Mouse (Mus musculus): ENCODE measurements around the gene Trim75.
"Not testable (repeated sequence)": the region's sequence is repeated elsewhere in the genome, so short reads cannot be mapped to it uniquely, and the experiment has no call there.

Trim75 gene

DNA sequence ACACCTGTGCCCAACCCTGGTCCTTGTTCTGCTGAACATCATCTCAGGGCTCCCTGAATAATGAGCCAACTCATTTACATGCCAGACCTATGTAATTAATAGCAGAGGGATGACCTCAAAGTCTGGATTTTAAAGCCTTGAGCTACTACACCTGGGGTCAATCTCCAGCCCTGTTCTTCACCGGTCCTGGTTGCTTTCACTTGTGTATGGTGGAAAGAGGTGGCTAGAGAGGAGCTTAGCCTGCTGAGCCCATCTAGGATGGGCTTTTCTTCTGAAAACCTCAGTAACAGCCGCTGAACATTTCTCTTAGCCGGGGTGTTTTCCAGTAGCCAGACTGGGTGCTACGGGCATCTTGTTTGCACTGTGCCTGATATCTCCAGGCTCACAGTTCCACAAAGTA is at the start of gene Trim75:
Trim75 (minus strand) TSS at position 101 of the 400 bp plus-strand sequence.
- DNase-seq (ENCODE audit: low read depth in 2 of 2, low spot score in 2 of 2): no peak

DNA sequence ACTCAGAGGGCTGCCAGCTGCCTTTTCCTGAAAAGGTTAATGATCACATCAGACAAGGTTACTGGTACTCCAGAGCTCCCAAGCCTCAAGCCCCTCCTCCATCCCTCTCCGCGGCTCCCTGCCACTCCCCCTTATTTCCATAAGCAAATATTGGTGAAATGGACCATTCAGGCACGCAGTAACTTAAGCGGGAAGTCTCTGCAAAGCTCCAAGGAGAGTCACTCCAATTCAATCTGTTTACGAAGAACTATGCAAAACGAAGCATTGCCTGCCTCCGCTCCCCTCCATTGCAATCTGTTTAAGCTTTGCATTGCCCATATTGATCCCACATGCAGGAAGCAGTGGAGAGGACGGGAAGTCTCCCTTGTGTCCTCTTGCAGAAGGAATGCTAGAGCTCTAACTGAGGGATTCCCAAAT is 49.5 kb upstream of the Trim75 start, which contains the start of gene Apela:
Apela (minus strand) TSS at position 220 of the 417 bp plus-strand sequence.
- DNase-seq (ENCODE audit: low read depth in 2 of 2, low spot score in 2 of 2): no peak

DNA sequence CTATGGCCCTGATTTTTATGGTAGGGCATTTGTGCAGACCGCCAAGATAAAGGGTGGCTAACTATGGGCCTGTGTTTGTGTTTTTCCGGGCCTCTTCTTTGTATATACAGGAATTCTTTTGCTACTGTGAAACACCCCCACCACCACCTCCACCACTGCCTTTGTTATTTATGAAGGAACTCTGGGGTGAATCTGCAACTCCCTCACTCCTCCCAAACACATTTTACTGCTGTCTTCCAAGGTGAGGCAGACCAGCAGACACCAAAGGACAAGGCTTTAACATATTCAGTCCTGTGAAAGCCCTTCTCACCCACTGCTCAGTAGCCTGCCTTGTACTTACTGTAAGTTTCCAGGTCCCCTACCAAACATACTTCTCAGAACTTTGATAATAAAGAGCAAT is 46.5 kb upstream of the Trim75 start:
- DNase-seq (ENCODE audit: low read depth in 2 of 2, low spot score in 2 of 2): no peak

DNA sequence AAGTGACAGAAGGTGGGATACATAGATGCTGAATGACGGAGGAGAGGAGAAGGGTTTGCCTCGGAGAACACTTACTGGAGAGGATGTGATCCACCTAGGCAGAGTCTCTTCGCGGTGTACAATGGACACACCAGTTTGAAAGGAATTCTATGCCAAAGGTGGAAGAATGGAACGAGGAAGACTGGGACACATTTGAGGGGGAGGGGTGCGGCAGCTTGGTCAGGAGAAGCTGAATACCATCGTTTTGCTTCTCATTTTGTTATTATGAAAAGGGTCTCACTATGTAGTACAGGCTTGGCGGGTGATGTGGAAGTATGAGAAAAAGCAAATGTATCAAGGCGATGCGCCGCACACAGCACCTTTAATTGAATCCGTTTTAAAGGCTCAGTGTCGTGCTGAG is 45.4 kb upstream of the Trim75 start:
- DNase-seq (ENCODE audit: low read depth in 2 of 2, low spot score in 2 of 2): no peak

DNA sequence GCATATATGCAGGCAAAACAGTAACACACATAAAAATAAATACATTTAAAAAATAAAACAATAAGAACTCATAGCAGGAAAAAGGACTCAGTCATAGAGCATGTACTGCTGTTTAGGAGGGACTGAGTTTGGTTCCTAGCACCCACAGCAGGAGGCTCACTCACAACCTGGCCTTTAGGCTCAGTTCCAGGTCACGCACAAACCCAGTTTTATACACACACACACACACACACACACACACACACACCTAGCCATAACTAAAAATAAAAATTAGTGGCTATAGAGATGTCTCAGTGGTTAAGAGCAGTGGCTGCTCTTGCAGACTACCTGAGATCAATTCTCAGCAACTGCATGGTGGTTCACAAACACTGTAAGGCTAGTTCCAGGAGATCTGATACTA is 44.5 kb upstream of the Trim75 start:
- no peak for DNase-seq (ENCODE audit: low read depth in 2 of 2, low spot score in 2 of 2)

DNA sequence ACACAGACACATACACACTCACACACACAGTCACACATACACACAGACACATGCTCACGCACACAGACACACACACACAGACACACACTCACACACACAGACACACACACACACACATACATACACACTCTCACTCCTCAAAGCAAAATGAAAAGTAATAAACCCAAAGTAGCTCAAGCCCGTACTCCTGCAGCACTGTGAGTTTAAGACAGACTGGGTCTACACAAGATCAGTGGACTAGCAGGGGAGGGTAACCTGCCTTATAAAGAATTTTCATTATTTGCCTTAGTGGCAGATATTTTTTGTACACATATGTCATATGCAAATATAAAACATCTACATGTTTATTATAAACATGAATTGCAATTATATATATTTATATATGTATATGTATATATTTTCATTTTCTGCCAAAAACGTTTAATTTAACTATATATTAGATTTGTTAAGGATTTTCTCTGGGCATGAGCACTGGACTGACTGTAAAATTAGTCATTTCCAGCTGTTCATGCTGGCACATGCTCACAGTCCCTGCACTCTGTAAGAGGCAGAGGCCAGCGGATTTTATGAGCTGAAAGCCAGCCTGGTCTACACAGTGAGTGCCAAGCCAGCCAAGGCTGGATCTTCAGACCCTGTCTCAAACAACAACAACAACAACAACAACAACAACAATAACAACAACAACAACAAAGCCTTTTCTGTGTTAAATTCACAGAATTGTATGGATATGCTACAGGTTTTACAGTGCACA is 43.3 kb upstream of the Trim75 start:
- no peak for DNase-seq (ENCODE audit: low read depth in 2 of 2, low spot score in 2 of 2)

DNA sequence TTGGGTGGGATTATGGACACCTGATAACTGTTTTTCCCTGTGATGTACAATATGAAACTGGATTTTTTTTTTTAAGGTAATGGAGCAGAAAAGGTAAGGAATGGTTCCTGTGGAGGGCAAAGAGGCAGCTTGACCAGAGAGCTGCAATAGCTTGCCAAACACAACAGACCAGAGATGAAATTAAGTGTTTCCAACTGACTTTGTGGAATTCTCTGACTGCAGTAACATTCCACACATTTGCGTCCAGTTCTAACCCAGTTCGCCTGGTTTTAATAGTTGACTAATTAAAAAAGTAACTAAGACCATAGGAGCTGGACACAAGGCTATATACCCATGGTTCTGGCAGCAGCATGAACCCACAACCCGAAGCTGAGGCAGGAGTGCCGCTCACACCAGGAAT is 42.1 kb upstream of the Trim75 start:
- DNase-seq (ENCODE audit: low read depth in 2 of 2, low spot score in 2 of 2): no peak

DNA sequence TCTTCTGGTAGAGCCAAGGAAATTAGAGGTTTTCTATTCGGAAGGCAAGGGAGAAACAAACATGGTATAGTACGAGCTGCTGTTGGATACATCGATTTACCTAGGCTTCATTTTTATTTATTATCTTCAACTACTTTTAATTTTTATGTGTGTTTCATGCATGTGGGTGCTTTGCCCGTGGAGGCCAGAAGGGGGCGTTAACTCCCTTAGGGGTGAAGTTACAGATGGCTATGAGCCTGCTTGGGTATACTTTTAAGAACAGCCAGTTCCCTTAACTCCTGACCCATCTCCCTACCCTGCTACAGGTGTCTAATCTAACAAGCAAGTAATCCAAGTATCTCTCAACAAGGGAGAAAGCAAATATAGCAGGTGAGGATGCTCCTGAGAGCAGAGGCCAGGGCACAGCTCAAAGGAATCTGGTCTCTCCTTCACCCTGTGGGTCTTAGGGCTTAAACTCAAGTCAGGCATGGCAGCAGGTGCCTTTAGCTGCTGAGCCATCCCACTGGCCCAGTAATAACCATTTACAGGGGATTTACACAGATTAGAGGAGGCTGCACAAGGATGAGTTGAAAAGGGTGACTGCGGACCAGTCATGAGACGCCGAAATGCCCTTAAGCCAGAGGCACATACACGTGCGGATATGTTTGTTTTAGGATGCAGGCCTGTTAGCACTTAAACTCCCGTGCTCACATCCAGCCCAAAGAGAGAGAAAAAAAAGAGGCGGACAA is 41.5 kb upstream of the Trim75 start:
- DNase-seq (ENCODE audit: low read depth in 2 of 2, low spot score in 2 of 2): no peak

DNA sequence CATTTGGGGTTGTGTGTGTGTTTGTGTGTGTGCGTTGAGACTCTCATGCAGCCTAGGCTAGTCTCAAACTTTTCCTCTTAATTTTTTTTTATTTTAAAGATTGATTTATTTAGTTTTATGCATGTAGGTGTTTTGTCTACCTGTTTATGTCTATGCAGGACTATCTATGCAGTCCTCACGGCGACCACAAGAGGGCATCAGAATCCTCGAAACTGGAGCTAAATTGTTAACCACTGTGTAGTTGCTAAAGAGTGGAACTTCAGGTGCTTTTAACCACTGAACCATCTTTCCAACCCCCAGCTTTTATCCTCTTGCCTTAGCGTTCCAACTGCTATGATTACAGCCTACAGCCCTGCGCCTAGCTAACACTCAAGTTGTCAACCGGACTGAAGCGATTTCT is 34.9 kb upstream of the Trim75 start:
- DNase-seq (ENCODE audit: low read depth in 2 of 2, low spot score in 2 of 2): peak in 1 of 2 experiments; percentile 2

DNA sequence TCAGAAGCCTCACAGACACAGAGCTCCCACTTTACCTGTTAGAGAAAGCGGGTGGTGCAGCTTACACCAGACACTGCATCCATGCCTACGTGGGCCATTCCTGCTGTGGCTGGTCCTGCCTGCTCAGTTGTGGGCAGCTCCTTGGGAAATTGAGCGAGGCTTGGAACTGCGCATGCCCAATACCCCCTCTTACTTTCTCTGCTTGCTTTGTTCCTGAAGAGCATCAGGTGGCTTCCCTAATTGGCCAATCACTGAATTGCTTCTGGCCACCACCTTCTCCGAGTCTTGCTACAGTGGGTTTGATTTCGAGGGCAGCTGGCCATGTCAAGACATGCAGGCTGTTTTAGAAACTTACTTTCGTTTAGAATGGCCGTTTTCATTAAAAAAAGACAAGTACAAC is 30.8 kb upstream of the Trim75 start, which contains the start of the genes Trim61 and Trim60:
Trim61 (minus strand) TSS at position 101 of the 400 bp plus-strand sequence.
Trim60 (minus strand) TSS at position 162 of the 400 bp plus-strand sequence.
- DNase-seq (ENCODE audit: low read depth in 2 of 2, low spot score in 2 of 2): no peak

DNA sequence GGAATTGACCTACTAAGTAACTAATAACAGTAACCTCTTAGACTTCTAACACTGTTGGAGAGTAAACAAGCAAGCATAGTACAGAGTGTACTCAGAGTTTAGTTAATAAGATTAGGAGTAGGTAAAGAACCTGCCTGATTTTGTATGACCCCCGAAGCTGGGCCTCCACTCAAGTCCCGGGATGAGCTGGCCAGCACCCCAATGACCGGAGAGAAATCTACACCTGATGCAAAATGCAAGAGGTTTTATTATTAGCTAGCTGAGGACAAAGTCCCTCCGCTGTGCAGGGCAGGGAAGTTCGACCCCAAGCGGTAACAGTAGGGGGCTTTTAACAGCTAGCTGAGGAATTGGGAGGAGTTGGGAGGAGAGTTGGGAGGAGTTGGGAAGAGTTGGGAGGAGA is 20.0 kb upstream of the Trim75 start:
- not testable (repeated sequence) for DNase-seq (ENCODE audit: low read depth in 2 of 2, low spot score in 2 of 2)

DNA sequence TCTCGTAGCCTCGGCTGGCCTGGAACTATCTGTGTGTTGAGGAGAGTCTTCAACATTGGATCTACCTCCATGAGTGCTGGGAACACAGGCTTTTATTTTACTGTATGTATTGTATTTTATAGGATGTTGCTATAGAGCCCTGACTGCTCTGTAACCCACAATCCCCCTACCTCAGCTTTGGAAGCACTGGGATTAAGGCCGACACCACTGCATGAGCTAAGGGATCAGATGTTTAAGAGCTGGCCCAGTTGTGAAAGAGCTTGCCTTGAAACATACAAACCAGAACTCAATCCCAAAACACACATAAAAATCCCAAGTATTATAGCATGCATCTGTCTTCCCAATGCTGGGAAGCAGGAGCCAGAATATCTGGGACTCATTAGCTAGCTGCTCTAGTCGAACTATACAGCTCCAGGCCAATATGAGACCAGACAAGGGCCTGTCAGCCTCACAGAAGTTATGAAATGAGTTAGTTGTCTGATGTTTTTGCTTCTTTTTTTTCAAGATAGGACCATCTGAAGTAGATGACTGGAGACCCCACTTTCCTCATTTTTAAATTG is 11.3 kb upstream of the Trim75 start:
- no peak for DNase-seq (ENCODE audit: low read depth in 2 of 2, low spot score in 2 of 2)

DNA sequence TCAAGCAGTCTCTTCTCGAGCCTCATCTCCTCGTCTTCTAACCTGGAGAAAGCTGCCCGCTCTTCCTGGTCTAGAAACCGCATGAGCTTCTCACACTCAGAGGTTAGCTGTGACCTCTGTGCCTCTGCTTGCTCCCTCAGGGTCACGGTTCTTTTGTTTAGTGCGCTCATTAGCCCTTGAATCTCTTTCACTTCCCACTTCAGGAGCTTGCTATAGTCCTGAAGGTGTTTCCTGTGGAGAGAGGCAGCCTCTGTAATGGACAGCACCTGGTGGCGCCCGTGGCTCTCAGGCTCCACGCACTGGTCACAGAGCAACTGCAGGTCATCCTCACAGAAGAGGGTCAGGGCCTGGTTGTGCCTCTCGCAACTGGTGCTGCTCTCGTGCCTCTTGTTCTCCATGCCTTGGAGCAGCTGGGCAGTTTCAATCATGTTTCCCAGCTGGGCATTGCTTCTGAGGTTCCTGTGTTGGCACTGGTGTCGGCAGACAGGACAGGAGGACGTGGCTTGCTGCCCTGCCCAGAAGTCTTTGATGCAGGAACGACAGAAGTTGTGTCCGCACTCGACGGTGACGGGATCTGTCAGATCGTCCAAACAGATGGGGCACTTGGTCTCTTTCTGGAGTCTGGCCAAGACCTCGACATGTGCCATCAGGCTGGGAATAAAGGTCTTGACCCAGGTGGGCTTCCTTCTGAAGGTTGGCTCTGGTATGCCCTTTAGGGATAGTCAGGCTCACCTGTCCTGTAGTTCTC is 4.3 kb downstream of the Trim75 start:
- no peak for DNase-seq (ENCODE audit: low read depth in 2 of 2, low spot score in 2 of 2)

DNA sequence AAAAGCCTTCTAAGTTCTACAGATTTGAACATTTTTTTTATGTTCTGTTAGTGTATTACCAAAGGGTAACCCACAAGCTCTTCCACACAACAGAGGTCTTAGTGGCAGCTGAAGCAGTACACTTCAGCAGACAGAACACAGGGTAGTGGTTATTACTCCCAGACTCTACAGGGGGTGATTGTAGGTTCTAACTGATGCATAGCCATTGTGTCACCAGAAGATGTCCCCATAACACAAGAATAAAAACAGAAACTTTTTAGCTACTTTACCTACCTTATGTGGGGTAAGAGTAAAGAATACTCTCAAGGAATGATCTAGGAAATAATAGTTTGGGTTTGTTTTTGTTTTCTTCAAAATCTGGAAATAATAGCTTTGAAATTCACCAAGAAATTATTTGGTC is 24.8 kb downstream of the Trim75 start:
- DNase-seq (ENCODE audit: low read depth in 2 of 2, low spot score in 2 of 2): no peak

DNA sequence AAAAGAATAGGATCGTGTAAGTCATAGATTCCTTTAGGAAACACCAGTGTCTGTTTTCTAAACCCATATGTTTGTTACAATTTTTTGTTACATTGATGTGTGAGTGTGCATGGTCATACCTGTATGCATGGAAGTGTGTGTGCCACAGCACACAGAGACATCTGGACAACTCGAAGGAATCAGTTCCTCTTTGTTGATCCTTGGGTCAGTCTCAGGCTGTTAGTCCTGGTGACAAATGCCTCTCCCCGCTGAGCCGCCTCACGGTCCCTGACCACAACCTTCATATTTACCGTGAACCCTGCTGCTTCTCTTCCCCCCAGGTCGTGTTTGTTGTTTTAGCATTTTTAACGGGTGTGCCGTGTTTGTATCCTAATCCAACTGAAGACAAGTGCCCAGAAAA is 28.6 kb downstream of the Trim75 start:
- DNase-seq (ENCODE audit: low read depth in 2 of 2, low spot score in 2 of 2): no peak

DNA sequence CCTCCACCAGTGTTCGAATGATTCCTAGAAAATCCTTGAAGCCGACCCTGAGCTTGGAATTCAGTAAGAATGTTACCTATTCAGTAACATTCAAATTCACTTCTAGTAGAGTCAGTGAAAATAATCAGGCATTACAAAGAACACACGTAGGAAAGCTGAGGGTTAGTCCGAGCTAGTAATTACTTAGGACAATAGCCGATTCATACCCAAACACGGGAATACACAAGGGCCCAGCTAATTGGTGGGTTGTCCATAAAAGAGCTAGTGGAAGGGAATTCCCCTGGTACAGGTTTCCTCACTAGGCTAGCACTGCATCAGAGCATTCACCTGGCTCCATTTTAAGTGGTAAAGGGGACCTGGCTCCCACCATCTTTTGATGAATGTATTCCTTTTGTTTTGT is 35.5 kb downstream of the Trim75 start:
- DNase-seq (ENCODE audit: low read depth in 2 of 2, low spot score in 2 of 2): no peak

DNA sequence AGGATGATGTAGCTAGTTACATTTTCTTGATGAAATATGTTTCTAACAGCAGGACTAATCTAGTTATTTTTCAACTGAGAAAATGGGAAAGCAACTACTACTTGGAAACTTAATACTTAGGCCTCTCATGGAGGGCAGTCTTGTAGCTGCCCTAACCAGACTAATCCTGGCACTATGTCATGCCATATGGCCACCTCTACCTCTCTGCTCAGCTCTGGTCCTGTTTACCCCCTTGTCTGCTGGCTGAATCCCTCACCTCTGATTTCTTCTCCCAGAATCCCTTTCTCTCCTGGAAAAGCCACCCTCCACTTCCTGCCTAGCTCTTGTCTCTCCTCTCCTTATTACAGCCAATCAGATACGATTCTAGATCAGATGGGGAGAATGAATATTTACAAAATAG is 39.3 kb downstream of the Trim75 start:
- no peak for DNase-seq (ENCODE audit: low read depth in 2 of 2, low spot score in 2 of 2)

DNA sequence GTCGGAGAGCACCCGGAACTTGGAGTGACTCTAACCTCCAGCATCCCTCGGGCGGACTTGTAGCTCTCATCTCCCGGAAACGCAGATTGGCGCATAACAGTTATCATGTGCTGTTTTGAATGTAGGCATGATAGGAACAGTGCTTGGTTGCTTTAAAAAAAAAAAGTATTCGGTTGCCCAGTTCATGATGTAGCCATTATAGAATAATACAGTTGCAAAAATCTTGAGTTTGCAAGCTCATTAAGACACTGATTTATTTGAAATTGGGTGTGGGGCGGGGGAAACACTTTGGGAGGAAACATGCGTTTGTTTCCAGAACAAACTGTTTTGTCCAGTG is 40.0 kb downstream of the Trim75 start:
- DNase-seq (ENCODE audit: low read depth in 2 of 2, low spot score in 2 of 2): no peak

DNA sequence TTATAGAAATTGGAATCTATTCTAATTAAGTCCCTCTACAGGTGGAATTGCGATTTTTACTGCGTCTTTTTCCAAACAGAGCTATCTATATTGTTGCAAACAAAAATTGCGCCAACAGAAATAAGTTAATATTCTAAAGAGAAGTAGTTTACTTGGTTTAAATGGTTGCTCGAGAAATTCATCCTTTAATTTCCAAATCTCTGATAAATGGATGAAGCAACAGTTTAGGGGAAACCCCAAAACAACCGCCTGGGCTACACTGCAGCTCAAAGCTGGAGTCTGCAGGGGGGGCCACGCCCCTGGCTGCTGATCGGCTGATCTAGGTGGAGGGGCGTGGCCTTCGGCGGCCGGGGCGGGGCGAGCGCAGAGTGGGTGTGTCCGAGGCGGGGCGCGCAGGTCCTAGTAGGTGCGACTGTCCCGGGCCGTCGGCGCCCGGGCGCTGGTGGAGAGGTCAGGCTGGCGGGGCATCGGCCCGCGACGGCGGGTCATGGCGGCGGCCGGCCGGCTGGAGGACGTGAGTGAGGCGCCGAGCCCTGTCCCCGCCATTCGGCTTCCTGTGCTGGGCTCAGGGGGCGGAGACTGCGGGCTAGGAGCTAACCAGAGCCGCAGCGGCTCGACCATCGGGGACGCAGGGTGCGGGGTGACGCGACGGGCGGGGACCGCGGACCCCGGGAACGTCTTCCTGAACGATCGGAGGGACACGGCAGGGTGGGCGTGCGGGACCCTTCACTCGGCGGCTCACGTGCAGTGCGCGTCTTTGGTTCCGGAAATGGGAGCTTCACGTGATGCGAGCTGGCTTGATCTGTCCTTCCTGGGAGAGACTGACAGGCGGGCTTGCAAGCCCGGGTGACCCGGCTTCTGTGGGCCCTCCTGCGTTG is 40.6 kb downstream of the Trim75 start, which contains the start of gene Tmem192:
Tmem192 (plus strand) TSS at position 366 of the 878 bp plus-strand sequence.
- DNase-seq (ENCODE audit: low read depth in 2 of 2, low spot score in 2 of 2): peak; percentile 95 to 96

DNA sequence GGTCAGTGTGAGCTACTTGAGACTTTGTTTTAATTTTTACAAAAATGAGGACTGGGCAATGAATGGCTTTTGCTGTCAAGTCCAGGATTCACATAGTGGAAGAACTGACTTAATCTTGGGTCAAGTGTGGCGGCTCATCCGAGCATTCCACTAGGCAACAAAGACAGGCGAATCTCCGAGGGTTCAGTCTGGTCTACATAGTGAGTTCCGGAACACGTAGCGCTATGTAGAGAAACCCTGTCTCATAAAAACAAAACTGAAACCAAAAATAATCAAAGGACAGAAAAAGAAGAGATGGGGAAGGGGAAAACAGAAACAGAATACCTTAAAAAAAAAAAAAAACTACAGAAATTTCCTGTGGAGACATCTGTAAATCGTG is 41.2 kb downstream of the Trim75 start:
- DNase-seq (ENCODE audit: low read depth in 2 of 2, low spot score in 2 of 2): peak in 1 of 2 experiments; percentile 19

Data from CD8-positive naive resting alpha-beta T cell, adult 2 months (primary cell).